Mouse (Mus musculus): ENCODE results near the gene Cyp26b1.

Cyp26b1 gene

DNA sequence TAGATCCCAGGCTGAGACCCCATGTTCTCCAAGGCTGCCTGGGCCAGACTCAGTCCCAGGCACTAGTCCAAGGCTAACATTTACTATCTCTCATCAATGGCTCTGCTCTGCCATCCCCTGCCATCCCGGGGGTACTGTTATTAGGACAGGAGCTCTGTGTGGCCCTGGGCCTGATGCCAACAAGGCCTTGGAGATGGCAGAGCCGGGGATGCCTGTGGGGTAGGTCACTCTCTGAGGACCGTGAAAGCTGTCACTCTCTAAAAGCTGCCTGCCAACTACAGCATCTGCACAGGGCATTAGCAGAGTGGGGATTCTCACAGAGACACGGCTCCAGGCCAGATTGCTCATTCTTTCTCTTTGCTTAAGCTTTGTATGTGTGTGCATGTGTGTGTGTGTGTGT lies 26.0 kb downstream of the Cyp26b1 start:
- in situ Hi-C loops (cut with MboI, MseI): no loop called here

DNA sequence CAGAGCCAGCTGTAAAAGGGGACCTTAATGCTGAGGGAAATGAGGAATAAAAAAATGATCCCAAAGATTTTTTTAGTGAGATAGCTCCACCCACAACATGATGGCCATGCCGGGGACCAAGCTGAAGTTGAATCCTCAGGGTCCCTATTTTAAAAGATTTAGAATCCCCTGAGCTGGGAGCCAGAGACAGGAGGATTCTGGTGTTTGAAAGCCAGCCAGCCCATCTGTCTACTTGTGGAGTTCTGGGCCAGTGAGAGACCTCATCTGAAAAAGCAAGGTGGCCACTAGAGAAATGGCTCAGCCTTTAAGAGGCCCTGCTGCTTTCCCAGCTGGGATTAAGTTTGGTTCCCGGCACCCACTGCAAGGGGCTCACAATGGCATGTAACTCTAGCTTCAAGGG lies 26.9 kb downstream of the Cyp26b1 start:
- in situ Hi-C loops (cut with MboI, MseI): no loop called here

DNA sequence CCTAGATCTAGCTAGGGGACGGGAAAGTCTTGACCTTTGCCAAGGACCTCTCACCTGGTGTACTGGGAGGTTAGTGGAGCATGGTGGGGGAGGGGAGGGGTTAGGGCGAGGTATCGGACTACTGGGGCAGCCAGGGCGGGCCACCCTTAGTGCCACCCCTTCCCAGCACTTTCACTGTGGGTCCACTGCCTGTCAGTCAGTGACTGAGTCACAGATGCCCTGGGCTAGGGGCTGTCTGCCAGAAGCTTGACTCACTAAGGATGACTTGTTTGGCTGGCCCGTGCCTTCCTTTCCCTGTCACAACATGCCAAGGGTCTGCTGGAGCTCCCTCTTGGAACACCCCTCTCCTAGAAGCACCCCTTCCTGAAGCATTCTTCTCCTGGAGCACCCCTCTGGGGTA lies 28.5 kb downstream of the Cyp26b1 start:
- in situ Hi-C loops (cut with MboI, MseI): no loop called here

DNA sequence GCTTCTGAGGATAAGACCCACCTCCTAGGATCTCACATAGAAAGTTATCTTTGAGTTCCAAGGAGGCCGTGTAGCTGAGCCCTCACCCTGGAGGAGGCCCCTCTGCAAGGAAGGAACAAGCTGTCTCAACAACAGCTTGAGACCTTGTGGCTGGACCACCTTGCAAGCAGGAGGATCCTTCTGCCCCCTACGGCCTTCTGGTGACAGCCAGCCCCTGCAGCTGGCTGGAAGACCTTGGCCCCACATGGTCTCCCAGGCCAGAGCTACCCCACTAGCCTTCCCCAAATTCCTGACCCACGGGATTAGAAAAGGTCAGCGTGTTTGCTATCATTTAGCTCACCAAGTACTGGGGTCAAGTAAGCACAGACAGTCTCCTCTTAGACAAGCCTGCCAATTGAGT lies 30.8 kb downstream of the Cyp26b1 start:
- in situ Hi-C loops (cut with MboI, MseI): no loop called here

DNA sequence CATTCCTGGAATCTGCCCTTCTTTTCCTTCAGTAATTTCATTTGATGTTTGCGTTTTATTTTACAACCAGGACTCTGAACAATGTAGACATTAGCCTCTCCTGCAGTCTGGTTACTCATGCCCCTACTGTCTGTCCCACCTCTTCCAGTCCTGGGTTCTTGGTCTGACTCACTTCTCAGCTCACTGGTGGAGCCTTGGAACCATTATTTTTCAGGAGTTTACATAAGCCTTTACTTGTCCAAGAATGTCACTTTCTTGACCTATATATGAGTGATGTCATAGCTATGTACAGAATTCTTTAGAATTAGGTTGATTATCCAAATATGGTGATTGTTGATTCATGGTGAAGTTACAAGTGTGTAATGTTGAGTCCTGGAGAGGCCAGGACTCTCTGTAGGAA lies 32.5 kb downstream of the Cyp26b1 start:
- in situ Hi-C loops (cut with MboI, MseI): no loop called here

DNA sequence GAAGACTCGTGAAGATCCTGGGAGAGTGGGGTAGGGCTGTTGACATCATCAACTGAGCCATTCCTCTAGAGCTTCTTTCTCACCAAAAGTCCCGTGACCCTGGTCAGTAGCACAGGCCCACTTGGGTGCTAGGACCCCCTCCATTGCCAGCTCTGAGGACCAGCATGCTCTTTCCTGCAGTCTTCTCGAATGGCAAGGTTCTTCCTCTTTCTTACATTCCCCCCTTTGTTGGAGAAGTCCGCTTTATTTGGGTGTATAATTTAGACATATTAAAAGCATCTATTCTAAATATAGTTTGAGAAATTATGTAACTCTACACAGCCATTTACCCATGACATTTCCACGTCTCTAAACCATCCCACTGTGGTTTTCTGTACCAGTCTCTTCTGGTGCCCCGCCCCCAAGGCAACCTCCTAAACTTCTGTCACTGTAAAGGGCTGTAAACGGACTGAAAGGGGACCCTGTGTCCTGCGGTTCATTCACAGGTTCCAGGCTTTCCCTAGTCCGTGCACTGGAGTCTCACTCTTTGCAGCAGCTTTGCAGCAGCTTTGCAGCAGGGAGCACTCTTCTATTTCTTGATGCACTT lies 43.8 kb downstream of the Cyp26b1 start:
- in situ Hi-C loops (cut with MboI, MseI): no loop called here

DNA sequence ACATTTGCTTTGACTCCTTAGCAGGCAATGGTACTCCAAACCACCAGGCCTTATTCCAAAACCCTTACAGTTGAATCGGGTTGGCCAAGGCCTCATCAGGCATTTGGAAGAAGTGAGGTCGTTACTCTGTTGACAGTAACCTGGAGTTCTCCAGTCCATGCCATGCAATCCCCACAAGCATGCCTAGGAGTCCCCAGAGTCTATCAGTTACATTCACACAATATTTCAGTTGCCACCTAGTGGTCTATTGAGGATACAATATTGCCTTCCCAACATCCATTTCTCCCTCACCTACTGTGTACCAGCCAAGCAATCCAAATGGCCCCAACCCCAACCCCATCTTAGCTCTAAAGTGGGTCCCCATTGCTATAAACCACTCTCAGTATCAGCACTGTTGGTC lies 48.3 kb downstream of the Cyp26b1 start:
- in situ Hi-C loops (cut with MboI, MseI): no loop called here

DNA sequence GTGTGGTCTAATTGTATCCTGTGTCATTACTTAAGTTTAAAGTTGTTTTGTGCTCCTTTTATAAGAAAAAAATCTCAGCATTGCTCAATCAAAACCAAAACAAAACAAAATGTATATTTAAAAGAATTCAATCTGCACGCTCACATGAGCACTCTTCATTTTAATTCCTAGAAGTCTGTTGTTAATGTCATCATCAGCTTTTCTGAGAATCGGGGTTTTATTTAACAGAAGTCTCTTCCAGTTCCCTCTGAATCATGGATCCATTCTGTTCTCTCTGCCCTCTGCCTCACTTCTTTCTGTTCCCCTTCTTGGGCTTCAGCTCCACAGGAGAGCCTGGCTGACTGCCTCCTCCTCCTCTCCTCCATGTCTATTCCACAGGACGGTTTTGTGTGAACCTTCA lies 49.3 kb downstream of the Cyp26b1 start:
- in situ Hi-C loops (cut with MboI, MseI): no loop called here

DNA sequence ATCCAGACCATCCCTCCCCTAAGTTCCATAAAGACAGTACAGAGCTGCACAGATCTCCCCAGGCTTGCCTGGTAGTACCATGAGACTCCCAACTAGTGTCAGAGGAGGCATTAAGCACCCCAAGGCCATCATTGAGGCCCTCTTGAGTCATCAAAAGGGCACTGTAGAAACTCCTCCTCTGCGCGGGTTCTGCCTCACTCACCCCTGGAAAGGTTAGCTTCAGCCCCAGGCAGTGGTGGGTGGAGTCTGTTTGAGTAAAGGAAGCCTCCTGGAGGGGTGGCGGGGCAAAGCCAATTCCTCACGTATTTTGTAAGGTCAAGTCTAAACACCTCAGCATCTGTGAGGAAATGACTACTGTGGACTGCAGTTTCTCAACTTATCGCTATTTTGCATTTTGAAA lies 50.2 kb downstream of the Cyp26b1 start:
- in situ Hi-C loops (cut with MboI, MseI): no loop called here

DNA sequence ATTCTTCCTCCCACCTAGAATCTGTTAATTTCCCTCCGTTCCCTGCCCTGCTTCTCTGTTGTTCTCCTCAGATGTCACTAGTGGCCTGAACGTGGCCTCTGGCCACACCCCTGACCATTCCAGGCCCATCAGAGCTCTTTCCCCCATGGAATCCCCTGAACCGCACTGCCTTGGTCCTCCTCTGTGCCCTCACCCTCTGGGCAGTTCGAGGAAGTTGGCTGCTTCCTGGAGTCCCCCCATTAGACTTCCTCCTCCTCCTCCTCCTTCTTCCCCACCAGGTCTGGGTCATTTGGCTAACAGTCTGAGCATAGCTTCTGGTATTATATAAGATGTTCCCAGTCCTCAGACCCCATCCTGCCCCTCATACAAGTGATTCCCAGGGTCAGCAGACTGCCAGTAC lies 53.8 kb downstream of the Cyp26b1 start:
- in situ Hi-C loops (cut with MboI, MseI): no loop called here

DNA sequence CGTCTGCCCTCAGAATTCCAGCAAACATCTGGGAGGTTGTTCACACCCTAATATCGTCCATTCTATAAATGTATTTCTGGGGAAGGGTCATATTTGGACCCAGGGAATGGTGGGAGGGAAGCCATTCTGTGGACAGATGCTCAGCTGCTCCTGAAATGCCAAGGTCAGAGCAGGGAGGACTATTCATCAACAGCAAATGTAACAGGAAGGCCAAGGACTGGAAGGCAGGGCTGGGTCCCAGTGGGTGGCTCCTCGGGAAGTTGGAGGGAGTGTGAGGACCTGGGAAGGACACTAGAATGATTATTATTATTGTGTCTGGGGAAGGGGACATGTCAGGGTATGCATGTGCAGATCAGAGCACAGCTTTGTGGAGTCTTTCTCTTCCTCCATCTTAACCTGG lies 55.0 kb downstream of the Cyp26b1 start:
- in situ Hi-C loops (cut with MboI, MseI): no loop called here

DNA sequence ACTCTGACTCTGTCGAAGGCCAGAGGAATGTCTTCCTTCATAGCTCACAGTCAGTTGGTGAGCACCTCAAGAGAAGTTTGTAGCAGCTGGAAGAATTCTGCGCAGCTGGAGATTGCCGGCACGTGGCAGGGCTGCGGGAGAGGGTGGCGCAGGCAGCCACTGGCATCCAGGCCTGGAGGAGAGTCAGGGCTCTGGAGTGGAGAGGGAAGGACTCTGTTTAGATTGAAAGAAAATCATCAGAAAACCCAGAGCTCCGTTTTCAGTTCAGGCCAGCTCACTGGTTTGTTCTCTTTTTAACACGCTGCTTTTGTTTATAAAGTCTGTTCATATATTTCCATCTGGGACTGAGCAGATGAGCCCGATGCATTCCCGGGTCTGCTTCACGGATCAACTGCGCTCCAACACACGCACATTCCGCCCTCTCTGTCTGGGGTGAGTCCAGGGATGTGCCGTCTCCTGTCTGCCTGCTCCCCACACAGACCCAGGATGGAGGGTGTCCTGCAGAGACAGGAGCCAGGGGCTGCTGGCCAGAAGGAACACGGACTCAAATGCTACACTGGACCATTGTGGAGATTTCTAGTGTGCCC lies 56.0 kb downstream of the Cyp26b1 start:
- in situ Hi-C loops (cut with MboI, MseI): no loop called here

DNA sequence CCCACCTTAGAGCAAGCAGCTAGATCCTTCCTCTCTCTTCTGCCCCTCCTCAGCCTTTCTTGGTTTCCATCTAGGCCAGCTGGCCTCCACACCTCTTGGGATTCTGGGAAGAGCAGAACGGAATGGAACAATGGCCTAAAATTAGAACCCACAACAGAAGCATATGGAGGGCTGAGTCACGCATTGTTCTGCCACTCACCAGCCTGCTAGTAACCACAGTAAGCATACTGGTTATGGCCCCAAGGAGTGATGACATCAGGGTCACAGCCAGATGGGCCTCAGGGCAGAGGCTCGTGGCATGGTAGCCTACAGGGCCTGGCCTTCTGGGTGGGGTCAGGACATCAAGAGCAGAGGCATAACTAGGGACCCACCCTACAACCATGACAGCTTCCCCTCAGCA lies 58.8 kb downstream of the Cyp26b1 start:
- in situ Hi-C loops (cut with MboI, MseI): no loop called here

DNA sequence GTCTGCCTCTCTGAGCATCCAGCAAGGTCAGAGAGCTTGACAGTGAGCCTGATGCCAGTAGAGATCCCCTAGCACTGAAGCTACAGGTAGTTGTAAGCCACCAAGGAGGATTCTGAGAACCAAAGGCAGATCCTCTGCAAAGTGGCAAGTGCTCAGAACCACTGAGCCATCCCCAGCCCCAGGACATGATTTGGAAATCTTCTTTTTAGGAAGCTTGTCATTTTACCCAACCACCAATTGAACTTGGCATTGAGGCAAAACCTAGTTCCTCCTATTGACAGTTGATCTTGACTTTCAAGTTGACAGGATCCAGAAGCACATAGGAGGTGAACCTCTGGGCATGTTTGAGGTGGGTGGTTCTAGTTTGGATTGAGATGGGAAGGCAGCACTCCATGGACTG lies 63.8 kb downstream of the Cyp26b1 start:
- in situ Hi-C loops (cut with MboI, MseI): no loop called here

DNA sequence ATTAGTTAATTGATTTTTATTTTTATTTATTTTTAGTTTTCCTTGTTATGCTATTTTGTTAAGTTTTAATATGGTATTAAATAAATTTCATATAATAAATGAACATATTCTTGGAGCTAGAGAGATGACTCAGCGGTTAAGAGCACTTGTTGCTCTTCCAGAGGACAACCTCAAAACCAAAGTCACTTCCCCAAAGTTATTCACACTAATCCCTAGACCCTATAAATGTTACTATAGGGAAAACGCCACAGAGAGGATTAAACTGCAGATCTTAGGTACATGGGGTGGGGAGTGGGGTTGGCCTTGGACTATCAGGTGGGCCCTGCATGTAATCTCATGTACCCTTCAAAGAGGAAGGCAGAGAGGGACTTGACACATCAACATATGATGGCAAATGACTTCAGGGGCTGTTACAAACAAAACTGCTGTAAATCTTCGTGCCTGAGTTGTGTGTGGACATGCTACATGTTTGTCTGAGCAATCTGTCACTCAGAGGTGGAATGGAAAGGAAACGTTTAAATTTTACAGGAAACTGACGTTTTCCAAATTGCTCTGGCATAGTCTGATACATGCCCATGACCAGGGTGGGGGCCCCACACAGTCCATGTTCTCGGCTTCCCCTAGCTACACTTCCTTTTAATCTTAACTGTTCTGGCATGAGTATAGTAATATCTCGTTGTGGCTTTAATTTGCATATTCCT lies 68.7 kb downstream of the Cyp26b1 start:
- in situ Hi-C loops (cut with MboI, MseI): no loop called here
